Mouse (Mus musculus): ENCODE measurements at regions not wholly inside any gene's neighbourhood (a gene's known extent, or its start where the extent isn't known, plus 50 kb on each side); places are given as distances from the start of the nearest gene placed in this dataset.

GRCm38 (mm10) chr11:117557474-117558381 is 73.6 kb downstream of the Gm11733 start:
- no peak for TF ChIP-seq CTCF (IDR thresholded peaks at IDR 0.05; ENCODE audit: control insufficient read depth, insufficient read depth, low read length)
- no peak for TF ChIP-seq POLR2A (IDR thresholded peaks at IDR 0.05; ENCODE audit: borderline replicate concordance, control insufficient read depth, low read depth, low read length)

All from bone marrow, adult 2 months (tissue).